Mouse (Mus musculus) limb, embryonic 14.5 days (tissue): ENCODE measurements at regions not wholly inside any gene's neighbourhood (a gene's known extent, or its start where the extent isn't known, plus 50 kb on each side); places are given as distances from the start of the nearest gene placed in this dataset.

Experiments
- ATAC-seq: fragments of 200-750 bp; cut with Nextera tagmentation; 2 replicates; pipeline ENCODE4 v1.8.0; 2017; ENCODE audit warnings: low read depth, moderate number of reproducible peaks, moderate TSS enrichment; ENCODE audit not compliant: low FRiP score
- DNase-seq: peaks from one replicate; pipeline ENCODE4 v3.0.0-alpha.2; 2015; ENCODE audit warnings: low spot score
- H3K27ac ChIP-seq: fragments of 300-500 bp; sonication (generic); replicated peaks from 2 replicates; pipeline ENCODE4 v1.5.1; 2014; ENCODE audit warnings: low read depth, mild to moderate bottlenecking, low read length, moderate library complexity, mixed read lengths
- H3K27me3 ChIP-seq: fragments of 300-500 bp; sonication (generic); 2 replicates; pipeline ENCODE4 v1.6.1; 2014; ENCODE audit warnings: low read length, mixed read lengths; ENCODE audit not compliant: control insufficient read depth, insufficient read depth
- H3K36me3 ChIP-seq: fragments of 300-500 bp; sonication (generic); 2 replicates; pipeline ENCODE4 v1.6.1; 2014; ENCODE audit warnings: mild to moderate bottlenecking, low read length, moderate library complexity, mixed read lengths; ENCODE audit not compliant: control insufficient read depth, insufficient read depth
- H3K4me1 ChIP-seq: fragments of 300-500 bp; sonication (generic); 2 replicates; pipeline ENCODE4 v1.6.1; 2014; ENCODE audit warnings: antibody characterized with exemption, low read length, mixed read lengths; ENCODE audit not compliant: control insufficient read depth, insufficient read depth
- H3K4me2 ChIP-seq: fragments of 300-500 bp; sonication (generic); replicated peaks from 2 replicates; pipeline ENCODE4 v1.6.1; 2014; ENCODE audit warnings: low read depth, mild to moderate bottlenecking, low read length, moderate library complexity; ENCODE audit not compliant: severe bottlenecking
- H3K4me3 ChIP-seq: fragments of 300-500 bp; sonication (generic); replicated peaks from 2 replicates; pipeline ENCODE4 v1.5.1; 2014; ENCODE audit warnings: low read length
- H3K9ac ChIP-seq: fragments of 300-500 bp; sonication (generic); 2 replicates; pipeline ENCODE4 v1.6.1; 2014; ENCODE audit warnings: mild to moderate bottlenecking, low read depth, low read length, moderate library complexity; ENCODE audit not compliant: severe bottlenecking
- H3K9me3 ChIP-seq: fragments of 300-500 bp; sonication (generic); 2 replicates; pipeline ENCODE4 v1.6.1; 2016; ENCODE audit warnings: low read length; ENCODE audit not compliant: control insufficient read depth
- POLR2A ChIP-seq: fragments of 200-500 bp; IDR thresholded peaks from 2 replicates; pipeline ENCODE4 v1.8.0; 2012; ENCODE audit warnings: inconsistent platforms, mild to moderate bottlenecking, moderate library complexity, borderline replicate concordance; ENCODE audit not compliant: insufficient read depth, insufficient read length; ENCODE audit errors: extremely low read depth
- WGBS: fragments of 180-500 bp; shearing (Covaris S2); extraction: QIAGEN DNeasy Blood & Tissue Kit; methylation state at CpG from one replicate; pipeline ENCODE4 v1.1.7; 2014; 5-methylcytosine and 5-hydroxymethylcytosine counted together

GRCm38 (mm10) chr8:103970511-103970910, 130.9 kb upstream of the Cdh5 start:
- Histone ChIP-seq H3K9me3 (no peaks in the 10 kb centered on the region), H3K27ac (no peak overlapping the region), H3K36me3 (no peaks in the 10 kb centered on the region), H3K9ac (no peak overlapping the region), H3K4me2 (no peak overlapping the region), H3K4me3 (no peak overlapping the region), H3K27me3 (no peaks in the 10 kb centered on the region), H3K4me1 (no peaks in the 10 kb centered on the region)
- no peak for TF ChIP-seq POLR2A
- no peak for DNase-seq
- WGBS: 82% methylated on average over 3 of the region's 3 CpGs
- ATAC-seq: no peak

DNA sequence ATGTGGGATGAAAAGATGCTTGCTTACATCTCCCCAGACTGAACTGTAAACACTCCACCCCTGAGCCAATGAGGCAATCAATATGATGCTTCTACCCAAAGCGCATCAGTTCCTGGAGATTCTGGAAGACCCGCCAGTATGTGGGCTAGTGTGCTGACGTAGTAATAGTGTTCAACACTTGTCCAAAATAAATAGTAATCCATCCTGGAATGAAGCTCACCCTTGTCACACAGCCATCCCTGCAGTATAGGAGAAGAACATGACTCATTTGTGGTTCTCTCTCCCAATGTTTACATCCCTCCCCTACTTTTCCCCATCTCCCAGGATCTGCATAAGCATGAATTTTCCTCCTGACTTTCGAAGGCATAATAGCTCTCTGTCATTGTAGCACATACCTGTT, 130.5 kb upstream of the Cdh5 start:
- H3K4me3 ChIP-seq: no peak overlapping the region

DNA sequence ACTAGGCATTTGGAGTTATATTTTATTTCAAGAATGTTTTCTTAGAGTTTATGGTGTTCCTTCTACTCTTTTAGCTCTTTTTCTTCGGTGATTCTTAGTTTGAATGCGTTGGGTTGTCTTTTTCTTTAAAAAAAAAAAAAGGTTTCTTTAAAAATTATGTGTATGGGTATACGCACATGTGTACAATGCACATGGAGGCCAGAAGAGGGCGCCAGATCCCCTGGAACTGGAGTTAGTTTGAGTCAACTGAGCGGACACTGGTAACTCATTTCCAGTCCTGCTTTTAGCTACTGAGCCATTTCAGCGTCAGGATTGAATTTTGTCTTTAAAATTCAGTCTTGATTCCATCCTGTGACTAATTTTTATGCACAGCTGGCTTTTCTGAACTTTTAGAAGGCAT, 124.9 kb upstream of the Cdh5 start:
- no peak for DNase-seq
- Histone ChIP-seq H3K27ac (no peak overlapping the region), H3K9ac (no peak overlapping the region), H3K9me3 (no peaks in the 10 kb centered on the region), H3K4me2 (no peak overlapping the region), H3K4me1 (no peaks in the 10 kb centered on the region), H3K27me3 (no peaks in the 10 kb centered on the region), H3K36me3 (no peaks in the 10 kb centered on the region), H3K4me3 (no peak overlapping the region)
- WGBS: 70% methylated on average over 6 of the region's 6 CpGs
- no peak for TF ChIP-seq POLR2A
- no peak for ATAC-seq

More for the DNA sequence above, 130.5 kb upstream of the Cdh5 start:
- H3K27ac ChIP-seq: no peak overlapping the region
- DNase-seq (no peak), ATAC-seq (no peak)
- H3K27me3 ChIP-seq: no peaks in the 10 kb centered on the region
- H3K4me2 ChIP-seq: no peak overlapping the region
- 92% methylated on average over 4 of the region's 4 CpGs for WGBS
- H3K9ac ChIP-seq: no peak overlapping the region
- H3K9me3 ChIP-seq: no peaks in the 10 kb centered on the region
- H3K4me1 ChIP-seq: no peaks in the 10 kb centered on the region
- no peaks in the 10 kb centered on the region for H3K36me3 ChIP-seq
- no peak for TF ChIP-seq POLR2A

DNA sequence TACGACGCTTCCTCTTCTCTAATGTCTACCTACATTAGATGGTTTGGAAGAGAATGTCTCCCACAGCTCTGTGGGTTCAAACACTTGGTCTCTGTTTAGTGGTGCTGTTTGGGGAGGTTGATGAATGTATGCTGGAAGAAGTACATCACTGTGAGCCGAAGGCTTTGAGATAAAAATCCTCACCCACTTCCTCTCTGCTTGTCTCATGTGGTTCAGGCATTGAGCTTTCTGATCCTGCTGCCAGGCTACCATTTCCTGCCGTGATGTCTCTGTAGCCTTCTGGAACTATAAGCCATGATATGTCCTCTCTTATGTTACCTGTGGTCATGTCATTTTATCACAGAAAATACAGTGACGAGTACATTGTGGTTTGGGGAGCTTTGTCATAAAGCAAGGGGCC, 122.5 kb upstream of the Cdh5 start:
- TF ChIP-seq POLR2A: no peak
- 84% methylated on average over 5 of the region's 5 CpGs for WGBS
- DNase-seq: no peak

DNA sequence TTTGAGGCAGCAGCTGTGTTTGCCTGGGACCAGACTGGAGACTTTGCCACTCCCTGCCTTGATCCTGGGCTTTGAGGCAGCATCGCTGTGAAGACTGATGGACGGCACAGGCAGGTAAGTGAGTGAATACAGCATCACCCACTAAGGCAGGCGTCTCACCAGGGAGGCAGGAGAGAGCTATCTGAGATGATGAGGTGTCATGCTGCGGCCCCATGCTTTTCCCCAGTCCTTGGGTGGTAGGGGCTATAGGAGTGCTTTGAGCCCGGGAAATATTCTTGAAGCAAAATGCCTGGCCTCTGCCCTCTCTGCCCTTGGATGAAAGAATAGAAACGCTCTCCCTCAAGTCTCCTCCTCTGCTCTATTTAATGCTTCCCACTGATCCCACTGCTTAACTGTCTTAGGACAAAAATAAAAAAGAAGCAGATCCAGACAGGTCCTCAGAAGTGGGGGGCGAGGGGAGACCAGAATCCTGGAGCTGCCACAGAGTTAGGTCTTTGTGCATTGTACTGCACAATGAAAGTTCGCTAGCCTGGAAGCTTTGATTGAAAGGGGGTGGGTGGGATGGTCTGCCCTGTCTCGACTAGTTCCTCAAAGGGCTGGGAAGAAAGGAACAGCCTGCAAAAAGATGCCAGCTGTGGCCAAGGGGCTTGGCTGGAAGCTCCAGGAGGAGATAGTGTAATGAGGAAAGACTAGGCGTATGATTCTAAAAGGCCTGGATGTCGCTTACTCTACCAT, 117.4 kb upstream of the Cdh5 start:
- TF ChIP-seq POLR2A: no peak
- no peak for DNase-seq
- ATAC-seq: no peak
- Histone ChIP-seq H3K9me3 (no peaks in the 10 kb centered on the region), H3K27ac (no peak overlapping the region), H3K4me2 (no peak overlapping the region), H3K4me1 (no peaks in the 10 kb centered on the region), H3K4me3 (no peak overlapping the region), H3K36me3 (no peaks in the 10 kb centered on the region), H3K9ac (no peak overlapping the region), H3K27me3 (no peaks in the 10 kb centered on the region)
- WGBS: 75% methylated on average over 11 of the region's 11 CpGs

More for the DNA sequence above, 122.5 kb upstream of the Cdh5 start:
- Histone ChIP-seq H3K27me3 (no peaks in the 10 kb centered on the region), H3K9ac (no peak overlapping the region), H3K4me3 (no peak overlapping the region), H3K36me3 (no peaks in the 10 kb centered on the region), H3K4me2 (no peak overlapping the region), H3K9me3 (no peaks in the 10 kb centered on the region), H3K27ac (no peak overlapping the region), H3K4me1 (no peaks in the 10 kb centered on the region)
- no peak for ATAC-seq

DNA sequence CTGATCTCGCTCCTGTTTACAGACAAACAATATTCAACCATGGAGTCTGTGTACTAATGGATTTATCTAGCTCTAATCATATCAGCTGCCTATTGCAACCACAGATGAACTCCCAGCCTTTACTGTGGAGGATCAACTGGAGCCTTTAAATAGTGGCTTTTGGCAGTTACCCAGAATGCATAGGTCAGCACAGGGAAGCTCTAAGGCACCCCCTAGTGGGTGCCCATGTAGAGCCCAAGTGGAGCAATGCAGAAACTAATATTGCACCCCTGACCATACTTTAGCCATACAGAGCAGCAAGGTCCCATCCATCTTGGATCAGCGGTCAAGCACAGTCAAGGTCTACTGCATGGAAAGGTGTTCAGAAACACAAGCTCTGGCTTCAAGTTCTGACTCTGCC, 115.8 kb upstream of the Cdh5 start:
- no peaks in the 10 kb centered on the region for H3K4me1 ChIP-seq
- H3K4me2 ChIP-seq: no peak overlapping the region
- ATAC-seq (no peak), DNase-seq (no peak)
- no peaks in the 10 kb centered on the region for H3K27me3 ChIP-seq
- H3K9me3 ChIP-seq: no peaks in the 10 kb centered on the region
- WGBS: 98% methylated on average over 2 of the region's 2 CpGs
- no peak overlapping the region for H3K4me3 ChIP-seq
- no peak overlapping the region for H3K27ac ChIP-seq
- no peaks in the 10 kb centered on the region for H3K36me3 ChIP-seq
- no peak overlapping the region for H3K9ac ChIP-seq
- TF ChIP-seq POLR2A: no peak
